Mouse (Mus musculus): Measurements from ENCODE around the gene Il10rb.

The Il10rb gene

DNA sequence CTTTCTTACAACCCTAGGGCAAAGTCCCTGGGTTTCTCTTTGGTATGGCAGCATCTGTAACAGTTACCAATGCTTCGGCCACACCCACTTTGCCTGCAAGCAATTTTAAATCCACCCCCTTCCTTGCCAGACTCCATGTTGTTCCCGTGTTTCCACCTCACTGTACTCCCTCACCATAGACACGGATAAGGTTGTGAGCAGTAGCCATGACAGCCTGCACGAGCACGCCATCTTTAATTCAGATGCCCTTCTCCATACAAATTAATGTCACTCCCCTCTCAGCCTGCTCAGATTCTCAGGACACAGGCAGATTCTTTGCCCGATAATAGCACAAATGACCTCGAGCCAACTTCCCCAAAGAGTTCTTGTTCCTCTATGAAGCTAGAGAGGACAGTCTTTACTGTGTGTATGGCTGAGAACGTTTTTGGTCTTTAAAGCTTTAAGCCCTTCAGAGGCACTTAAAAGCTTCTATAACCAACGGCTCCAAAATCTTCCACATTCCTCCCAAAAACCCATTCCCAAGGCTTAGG lies 23.6 kb upstream of the Il10rb start:
- DNase-seq (ENCODE audit: low spot score): no peak

GRCm38 (mm10) chr16:91384221-91384620 lies 21.7 kb upstream of the Il10rb start:
- DNase-seq (ENCODE audit: low spot score): no peak

GRCm38 (mm10) chr16:91385621-91386020 lies 20.3 kb upstream of the Il10rb start:
- no peak for DNase-seq (ENCODE audit: low spot score)

DNA sequence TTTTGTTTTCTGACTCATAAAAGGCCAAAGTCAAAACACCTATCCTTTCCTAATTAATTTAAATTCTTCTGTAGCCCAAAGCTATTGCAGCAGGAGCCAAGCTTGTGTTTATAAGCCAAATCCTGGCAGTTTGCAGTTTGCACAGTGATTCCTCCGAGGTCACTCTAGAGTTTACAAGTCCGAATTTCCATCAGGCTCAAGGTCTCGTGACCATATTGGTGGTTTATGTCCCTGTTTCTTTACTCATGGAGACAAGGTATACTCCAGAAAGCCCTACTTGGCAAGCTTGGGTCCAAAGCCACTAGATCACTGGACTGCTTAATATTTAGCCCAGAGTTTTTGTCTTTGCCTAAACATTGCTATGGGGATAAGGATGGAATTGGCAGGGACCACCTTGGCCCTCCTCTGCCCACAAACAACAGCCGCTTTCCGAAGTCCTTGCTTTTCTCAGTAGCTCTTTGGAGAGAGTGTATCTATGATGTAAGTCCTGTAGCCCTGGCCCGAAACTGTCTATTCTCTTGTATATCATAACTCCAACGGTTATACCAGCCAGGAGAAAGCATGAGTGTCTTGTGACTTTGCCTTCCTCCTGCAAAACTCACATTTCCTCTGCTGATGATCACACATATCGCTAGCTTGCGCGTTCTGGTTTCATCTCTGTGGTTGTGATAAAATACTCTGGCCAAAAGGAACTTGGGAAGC lies 19.4 kb upstream of the Il10rb start:
- DNase-seq (ENCODE audit: low spot score): no peak

- DNase-seq (ENCODE audit: low spot score): no peak
Measured at GRCm38 (mm10) chr16:91387121-91387486, 18.9 kb upstream of the Il10rb start.

DNA sequence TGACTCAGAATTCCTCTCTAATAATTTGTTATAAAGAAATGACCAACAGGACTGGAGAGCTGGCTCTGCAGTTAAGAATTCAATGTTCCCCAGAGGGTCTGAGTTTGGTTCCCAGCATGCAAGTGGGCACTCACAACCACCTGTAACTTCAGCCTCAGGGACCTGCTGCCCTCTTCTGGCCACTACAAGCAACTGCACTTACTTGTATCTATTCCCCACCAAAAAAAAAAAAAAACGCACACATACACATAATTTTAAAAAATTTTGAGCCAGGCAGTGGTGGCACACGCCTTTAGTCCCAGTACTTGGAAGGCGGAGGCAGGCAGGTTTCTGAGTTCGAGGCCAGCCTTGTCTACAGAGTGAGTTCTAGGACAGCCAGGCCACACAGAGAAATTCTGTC lies 15.9 kb upstream of the Il10rb start:
- no peak for DNase-seq (ENCODE audit: low spot score)

- no peak for DNase-seq (ENCODE audit: low spot score)
Measured at GRCm38 (mm10) chr16:91391421-91391820, 14.5 kb upstream of the Il10rb start, which contains the start of gene Gm21970. TSS of gene Gm21970 (plus strand) at chr16:91391721.

- DNase-seq (ENCODE audit: low spot score): no peak
Measured at GRCm38 (mm10) chr16:91394826-91395410, 11.0 kb upstream of the Il10rb start.

DNA sequence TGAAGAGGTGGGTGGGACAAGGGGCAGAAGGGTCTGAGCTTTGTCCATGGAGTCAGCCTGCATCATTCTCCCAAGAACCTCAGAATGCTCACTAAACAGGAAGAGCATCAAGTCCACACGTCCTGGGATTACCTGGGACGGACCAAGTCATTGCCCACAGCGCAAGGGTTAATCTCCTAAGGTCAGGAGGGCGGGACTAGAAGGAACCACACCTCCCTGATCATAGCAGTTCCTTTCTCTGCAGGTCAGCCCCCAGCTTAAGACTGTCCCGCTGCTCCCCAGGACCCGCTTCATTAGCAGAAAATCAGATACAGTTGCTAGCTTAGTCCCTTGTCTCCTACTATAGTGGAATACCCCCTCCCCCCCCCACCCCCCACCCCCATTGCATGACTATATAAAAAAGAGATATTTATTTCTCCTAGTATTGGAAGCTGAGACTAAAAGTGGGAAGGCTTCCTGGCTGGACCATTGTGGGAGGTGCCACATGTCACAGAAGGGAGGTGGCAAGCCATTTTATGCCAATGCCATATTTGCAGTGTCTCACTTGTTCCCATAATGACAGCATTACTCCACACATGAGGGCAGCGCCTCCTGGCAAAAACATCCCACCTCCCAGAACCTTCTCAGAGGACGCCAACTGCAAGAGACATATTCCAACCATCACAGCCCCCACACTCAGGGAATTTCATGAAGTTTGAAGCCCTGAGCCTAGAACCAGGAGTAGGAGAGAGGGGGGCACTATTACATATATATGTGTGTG lies 10.2 kb upstream of the Il10rb start:
- DNase-seq (ENCODE audit: low spot score): no peak

DNA sequence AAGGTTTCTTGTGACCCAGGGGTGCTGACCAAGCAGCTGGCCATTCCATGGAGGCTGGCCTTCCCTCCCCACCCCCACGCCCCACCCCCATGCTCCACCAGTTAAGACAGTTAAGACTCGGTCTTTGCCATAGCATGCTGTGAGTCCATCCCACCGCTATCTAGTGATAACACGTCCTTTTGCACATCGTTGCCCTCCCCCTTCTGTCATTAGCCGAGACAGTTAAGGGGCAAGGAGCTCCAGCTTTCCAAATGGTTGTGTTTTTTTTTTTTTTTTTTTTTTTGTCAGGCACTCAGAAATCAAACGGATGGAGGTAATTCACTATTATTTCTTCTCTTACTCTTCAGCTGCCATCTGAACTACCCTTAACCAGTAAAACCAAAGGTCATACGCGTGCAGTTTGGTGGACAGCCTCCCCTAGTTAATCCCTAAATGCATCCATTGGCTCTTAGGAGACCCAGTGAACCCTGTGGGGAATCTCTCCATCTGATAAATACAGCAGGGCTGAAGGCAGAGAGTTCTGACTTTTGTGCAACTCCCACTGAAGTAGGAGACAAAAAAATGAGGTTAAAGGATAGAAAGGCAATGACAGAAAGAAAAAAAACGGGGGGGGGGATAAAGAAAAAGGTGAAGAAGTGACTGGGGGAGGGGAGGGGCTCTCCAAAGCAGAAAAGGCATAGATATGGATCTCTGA lies 9.0 kb upstream of the Il10rb start:
- no peak for DNase-seq (ENCODE audit: low spot score)

DNA sequence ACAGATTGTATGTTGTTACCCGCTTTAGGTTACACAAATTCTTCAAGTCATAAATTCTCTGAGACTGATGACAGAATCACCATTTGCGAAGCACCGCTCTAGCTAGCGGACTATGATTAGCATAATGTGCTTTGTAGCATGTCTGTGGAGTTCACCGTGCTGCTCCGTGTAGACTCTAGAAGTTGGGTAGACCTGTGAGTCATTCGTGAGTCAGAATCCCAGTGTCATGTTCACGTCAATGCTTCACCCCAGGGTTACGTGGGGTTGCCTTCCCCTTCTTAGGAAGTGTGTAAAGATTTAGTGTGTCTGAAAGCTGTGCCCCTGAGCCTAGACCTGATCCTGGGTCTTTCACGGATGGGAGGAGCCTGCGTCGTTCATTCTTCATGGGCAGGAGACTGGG lies 7.9 kb upstream of the Il10rb start:
- DNase-seq (ENCODE audit: low spot score): no peak

- DNase-seq (ENCODE audit: low spot score): no peak
Measured at GRCm38 (mm10) chr16:91398944-91399343, 7.0 kb upstream of the Il10rb start.

GRCm38 (mm10) chr16:91401569-91402165 lies 4.3 kb upstream of the Il10rb start:
- no peak for DNase-seq (ENCODE audit: low spot score)

DNA sequence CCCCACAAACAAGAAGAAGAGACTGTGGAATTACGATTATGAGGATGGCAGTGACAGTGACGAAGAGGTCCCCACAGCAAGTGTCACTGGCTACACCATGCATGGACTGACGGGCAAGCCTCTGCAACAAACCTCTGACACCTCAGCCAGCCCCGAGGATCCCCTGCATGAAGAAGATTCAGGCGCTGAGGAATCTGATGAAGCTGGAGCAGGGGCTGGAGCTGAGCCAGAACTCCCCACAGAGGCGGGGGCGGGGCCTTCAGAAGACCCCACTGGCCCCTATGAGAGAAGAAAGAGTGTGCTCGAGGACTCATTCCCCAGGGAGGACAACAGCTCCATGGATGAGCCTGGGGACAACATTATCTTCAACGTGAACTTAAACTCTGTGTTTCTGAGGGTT lies 2.2 kb upstream of the Il10rb start:
- no peak for DNase-seq (ENCODE audit: low spot score)

DNA sequence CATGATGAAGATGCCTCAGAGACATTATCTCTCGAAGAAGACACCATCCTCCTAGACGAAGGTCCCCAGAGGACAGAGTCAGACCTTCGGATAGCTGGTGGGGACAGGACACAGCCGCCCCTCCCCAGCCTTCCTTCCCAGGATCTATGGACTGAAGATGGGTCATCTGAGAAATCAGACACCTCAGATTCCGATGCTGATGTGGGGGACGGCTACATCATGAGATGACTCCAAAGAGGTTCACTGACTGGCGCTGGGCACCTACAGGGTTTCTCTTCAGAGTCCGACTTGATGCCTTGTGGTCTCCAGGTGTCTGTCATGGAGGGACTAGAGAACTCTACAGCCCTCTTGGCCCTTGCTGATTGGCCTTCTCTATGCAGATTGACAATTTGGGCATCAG lies 1.8 kb upstream of the Il10rb start:
- no peak for DNase-seq (ENCODE audit: low spot score)

DNA sequence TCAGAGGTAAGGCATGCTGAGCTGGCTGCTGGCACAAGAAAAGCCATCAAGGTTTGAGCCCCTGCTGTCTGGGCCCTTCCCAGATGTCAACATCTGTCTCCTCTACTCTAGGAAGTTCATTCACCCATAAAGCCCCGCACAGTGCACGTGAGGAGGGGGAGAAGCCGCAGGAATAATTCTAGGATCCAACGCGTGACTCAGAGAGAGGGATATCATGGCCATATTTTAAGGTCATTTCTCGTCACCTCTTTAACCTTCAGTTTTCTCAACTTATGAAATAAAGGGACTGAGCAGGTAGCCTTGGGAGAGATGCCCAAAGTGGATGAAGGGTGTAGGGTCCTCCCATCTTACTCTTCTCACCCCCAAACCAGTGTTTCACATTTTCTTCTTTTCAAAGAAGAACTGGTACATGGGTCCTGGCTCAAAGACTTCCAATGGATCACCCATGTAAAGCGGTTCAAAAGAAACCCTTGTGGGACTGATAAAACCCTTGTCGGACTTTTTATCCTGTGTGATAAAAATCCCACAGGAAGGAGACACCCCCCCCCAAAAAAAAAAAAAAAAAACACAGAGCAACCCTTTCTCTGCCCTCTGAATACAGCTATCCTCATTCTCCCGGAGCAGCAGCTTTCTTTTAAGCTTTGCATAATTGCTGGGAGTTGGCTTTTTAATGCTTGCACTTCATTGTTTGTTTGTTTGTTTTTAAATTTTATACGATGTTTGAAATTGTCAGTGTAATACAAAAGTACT lies 961 bp upstream of the Il10rb start:
- DNase-seq (ENCODE audit: low spot score): no peak

DNA sequence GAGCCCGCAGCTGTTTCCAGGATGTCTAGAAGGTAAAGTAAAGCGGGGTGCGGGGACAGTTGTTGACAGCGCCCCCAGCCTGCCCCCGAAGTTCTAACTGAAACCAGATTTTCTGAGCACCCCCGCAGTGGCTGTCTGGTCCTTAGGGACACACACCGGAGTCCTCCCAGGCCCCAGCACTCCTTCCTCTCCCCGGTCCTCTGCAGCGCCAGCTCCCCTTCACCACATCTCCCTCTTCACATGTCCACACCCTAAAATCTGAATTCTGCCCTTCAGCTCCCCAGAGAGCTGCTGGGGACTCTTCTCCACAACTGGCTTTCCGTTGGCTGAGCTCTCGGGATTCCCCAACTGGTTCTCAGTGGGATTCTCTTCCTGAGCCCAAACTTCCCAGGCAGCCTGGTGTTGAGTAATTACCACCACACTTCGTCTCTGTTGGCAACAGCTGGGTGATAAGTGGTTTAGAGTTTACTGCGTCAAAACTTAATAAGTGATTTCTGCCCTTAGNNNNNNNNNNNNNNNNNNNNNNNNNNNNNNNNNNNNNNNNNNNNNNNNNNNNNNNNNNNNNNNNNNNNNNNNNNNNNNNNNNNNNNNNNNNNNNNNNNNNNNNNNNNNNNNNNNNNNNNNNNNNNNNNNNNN lies 739 bp downstream of the Il10rb start:
- no peak for DNase-seq (ENCODE audit: low spot score)

DNA sequence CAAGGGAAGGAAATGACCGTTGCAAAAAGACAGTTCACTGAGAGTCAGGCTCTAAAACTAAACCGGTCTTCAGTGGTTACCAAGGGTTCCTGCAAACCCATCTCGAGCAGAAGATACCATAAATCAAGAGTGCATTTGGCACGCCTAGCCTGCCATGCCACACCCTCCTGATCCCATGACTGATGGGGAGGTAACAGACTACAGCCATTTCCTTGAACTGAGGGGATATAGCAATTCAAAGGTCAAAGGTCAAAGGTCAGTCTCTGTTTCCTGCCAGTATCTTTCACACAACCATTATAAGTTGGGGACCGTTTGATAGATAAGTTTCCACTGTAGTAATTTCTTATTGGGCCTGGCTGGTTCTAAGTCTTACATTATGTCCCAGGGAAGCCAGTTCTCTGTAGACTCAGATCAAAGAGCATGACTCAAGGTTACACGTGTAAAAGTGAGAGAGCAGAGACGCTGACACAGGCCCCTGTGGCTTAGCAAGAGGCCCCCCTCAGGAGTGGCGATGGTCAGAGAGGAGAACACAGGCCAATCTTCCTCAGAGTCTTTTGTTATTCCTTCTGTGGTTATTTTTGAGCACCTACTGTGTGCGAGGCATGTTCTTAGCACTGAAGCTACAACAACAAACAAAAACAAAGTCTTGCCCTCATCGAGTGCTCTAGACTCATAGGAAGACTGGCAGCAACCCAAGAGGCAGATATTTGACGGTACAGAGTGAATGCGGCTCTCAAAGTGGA lies 7.3 kb downstream of the Il10rb start:
- DNase-seq (ENCODE audit: low spot score): no peak

GRCm38 (mm10) chr16:91415391-91416189 lies 9.6 kb downstream of the Il10rb start:
- no peak for DNase-seq (ENCODE audit: low spot score)

Data from spleen, adult 12 weeks (tissue).